Mouse (Mus musculus) ZHBTc4 (cell line): Measurements from ENCODE around the gene Dnajb9.
A peak's percentile ranks its signal among the peaks of the same experiment; 100 is the strongest.
"Not testable (repeated sequence)": the region's sequence is repeated elsewhere in the genome, so short reads cannot be mapped to it uniquely, and the experiment has no call there.

Experiments
- DNase-seq: peaks from one replicate; pipeline ENCODE4 v3.0.0-alpha.2; 2011; ENCODE audit warnings: low read depth, low spot score

Dnajb9 gene

GRCm38 (mm10) chr12:44209824-44210752, at the start of gene Dnajb9:
TSS of gene Dnajb9 (minus strand) at chr12:44210326.
- DNase-seq = peak; percentile 100

GRCm38 (mm10) chr12:44248309-44248977, 38.3 kb upstream of the Dnajb9 start:
- DNase-seq = no peak

GRCm38 (mm10) chr12:44245739-44246138, 35.6 kb upstream of the Dnajb9 start:
- no peak for DNase-seq

GRCm38 (mm10) chr12:44242407-44242806, 32.3 kb upstream of the Dnajb9 start:
- DNase-seq = no peak

- no peak for DNase-seq
Observed at GRCm38 (mm10) chr12:44241090-44241489, 31.0 kb upstream of the Dnajb9 start.

- DNase-seq = no peak
Observed at GRCm38 (mm10) chr12:44224650-44225049, 14.5 kb upstream of the Dnajb9 start.

GRCm38 (mm10) chr12:44223044-44223443, 12.9 kb upstream of the Dnajb9 start:
- no peak for DNase-seq

GRCm38 (mm10) chr12:44221651-44222356, 11.7 kb upstream of the Dnajb9 start:
- peak; percentile 48 for DNase-seq

- DNase-seq = not testable (repeated sequence)
Observed at GRCm38 (mm10) chr12:44221070-44221469, 10.9 kb upstream of the Dnajb9 start, which contains the start of gene Pnpla8. TSS of gene Pnpla8 (plus strand) at chr12:44221370.

- no peak for DNase-seq
Observed at GRCm38 (mm10) chr12:44211555-44211954, 1.4 kb upstream of the Dnajb9 start.

- peak; percentile 54 for DNase-seq
Observed at GRCm38 (mm10) chr12:44209141-44209823, 844 bp downstream of the Dnajb9 start.

- DNase-seq = no peak
Observed at GRCm38 (mm10) chr12:44197873-44198525, 12.1 kb downstream of the Dnajb9 start.

- DNase-seq = peak; percentile 49
Observed at GRCm38 (mm10) chr12:44181081-44181982, 28.8 kb downstream of the Dnajb9 start.

GRCm38 (mm10) chr12:44177038-44177355, 33.1 kb downstream of the Dnajb9 start:
- no peak for DNase-seq

- DNase-seq = no peak
Observed at GRCm38 (mm10) chr12:44176331-44177037, 33.6 kb downstream of the Dnajb9 start.

GRCm38 (mm10) chr12:44166949-44167348, 43.2 kb downstream of the Dnajb9 start:
- DNase-seq = peak; percentile 65

GRCm38 (mm10) chr12:44159349-44159748, 50.8 kb downstream of the Dnajb9 start:
- no peak for DNase-seq
